Mouse (Mus musculus) gastrocnemius, postnatal 25 days (tissue): ENCODE data around the gene Gm30302. TPM values are rescaled to one million over a fixed set of nuclear protein-coding genes. Genes with fewer than 3 reads are reported as not detected.

Source experiments
- DNase-seq: peaks from one replicate; pipeline ENCODE4 v3.0.0; 2022
- total RNA-seq, 2 experiments: library from RNA; stranded (reverse); gene quantifications; 1 replicate in 1 of 2; 2 replicates in 1 of 2; pipeline ENCODE4 v1.2.3; 2021

Gm30302 gene
- total RNA-seq, 2 experiments from 2014 or later: not detected

GRCm38 (mm10) chr13:49738011-49738410 is 60.8 kb downstream of the Gm30302 start:
- no peak for DNase-seq

GRCm38 (mm10) chr13:49736430-49736829 is 62.4 kb downstream of the Gm30302 start:
- DNase-seq: no peak

Other genes starting within 250 kb of the Gm30302 start
- gene Omd, start 216.5 kb downstream of the Gm30302 start, total RNA-seq: 1 to 10 TPM; 2.4 to 2.7 TPM
- 10 to 100 TPM; 33.9 to 37.0 TPM for gene Ogn, start 191.0 kb downstream of the Gm30302 start, total RNA-seq
- under 1 TPM; 0.78 to 0.92 TPM for gene Cenpp, start 146.2 kb downstream of the Gm30302 start, total RNA-seq
- gene Nol8, start 145.9 kb downstream of the Gm30302 start, total RNA-seq: 10 to 100 TPM in 1 of 2 experiments, 1 to 10 TPM in 1; 8.4 to 10.8 TPM
- 10 to 100 TPM; 55.4 to 66.6 TPM for gene Iars, start 116.9 kb downstream of the Gm30302 start, total RNA-seq